Comparison of ENCODE assay signal across 9 mouse cellular contexts in the genomic region with DNA sequence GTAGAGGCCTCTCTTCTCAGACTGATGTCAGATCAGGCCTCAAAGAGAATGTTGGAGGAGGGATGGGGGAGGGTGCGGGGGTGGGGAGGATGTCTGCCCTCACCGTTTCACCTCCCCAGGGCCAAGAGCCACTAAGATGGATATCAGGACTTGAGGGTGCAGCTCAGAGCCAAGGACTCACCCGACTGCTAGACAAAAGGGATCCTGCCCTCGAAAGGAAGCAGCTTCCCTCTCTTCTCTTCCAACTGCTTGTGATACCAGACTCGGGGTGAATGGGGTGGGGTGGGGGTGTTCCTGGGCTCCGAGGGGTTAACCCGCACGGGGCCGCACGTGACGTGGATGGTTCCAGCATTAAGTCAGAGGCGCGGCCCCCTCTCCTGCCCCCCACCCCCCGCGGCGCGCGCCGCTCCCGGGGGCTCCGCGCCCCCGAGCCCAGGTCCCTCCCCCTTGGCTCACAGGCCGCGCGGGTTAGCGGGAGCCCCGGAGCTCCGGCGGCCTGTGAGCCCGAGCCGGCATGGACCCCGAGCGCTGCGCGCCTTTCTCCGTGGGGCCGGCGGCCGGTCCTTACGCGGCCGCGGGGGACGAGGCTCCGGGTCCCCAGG. TPM values are rescaled to one million over a fixed set of nuclear protein-coding genes. Genes with fewer than 3 reads are reported as not detected.
DNase-seq lines count a peak whose midpoint lies in the region; ATAC-seq lines count a peak whose summit lies in the region.
"Had no signal": no experiment of that assay in that cellular context is flagged by ENCODE, and none has a peak within 500 bp of the region (broad histone marks: within the 10 kb centered on the region; RNA-seq: fewer than 3 reads in every experiment).

A gene (plus strand): TSS at position 370 of the 602 bp plus-strand sequence.

- peaks cover 25% of the 10 kb centered on the region for H3K4me1 ChIP-seq in heart, embryonic 15.5 days (replicated peaks)
- H3K4me1 ChIP-seq in embryonic facial prominence, embryonic 10.5 days: peaks cover 57% of the 10 kb centered on the region
- H3K4me1 ChIP-seq in hindbrain, embryonic 16.5 days (ENCODE audit: control insufficient read depth, insufficient read depth, low read depth, low read length): peaks cover 8% of the 10 kb centered on the region
- H3K4me1 ChIP-seq in midbrain, embryonic 15.5 days: peaks cover 19% of the 10 kb centered on the region

- H3K9me3 ChIP-seq in heart, embryonic 15.5 days (replicated peaks): no peaks in the 10 kb centered on the region
- H3K9me3 ChIP-seq in embryonic facial prominence, embryonic 10.5 days: no peaks in the 10 kb centered on the region
- H3K9me3 ChIP-seq in hindbrain, embryonic 16.5 days (ENCODE audit: control insufficient read depth, low read length): no peaks in the 10 kb centered on the region
- H3K9me3 ChIP-seq in midbrain, embryonic 15.5 days: no peaks in the 10 kb centered on the region

- H3K27ac ChIP-seq in heart, embryonic 15.5 days: no peak within 1 kb of the TSS
- peak within 1 kb of the TSS; percentile 92 for H3K27ac ChIP-seq in embryonic facial prominence, embryonic 10.5 days (replicated peaks)
- no peak within 1 kb of the TSS for H3K27ac ChIP-seq in hindbrain, embryonic 16.5 days (ENCODE audit: low read depth, low read length)
- H3K27ac ChIP-seq in midbrain, embryonic 15.5 days: no peak within 1 kb of the TSS

- H3K27me3 ChIP-seq in heart, embryonic 15.5 days: peaks cover 97% of the 10 kb centered on the region
- H3K27me3 ChIP-seq in embryonic facial prominence, embryonic 10.5 days (replicated peaks; ENCODE audit: low read depth, poor library complexity, severe bottlenecking): peaks cover 98% of the 10 kb centered on the region
- peaks cover 54% of the 10 kb centered on the region for H3K27me3 ChIP-seq in hindbrain, embryonic 16.5 days (replicated peaks; ENCODE audit: control insufficient read depth, insufficient read depth, low read length)
- H3K27me3 ChIP-seq in midbrain, embryonic 15.5 days (replicated peaks): peaks cover 63% of the 10 kb centered on the region
- H3K27me3 ChIP-seq: CH12.LX had no signal

- H3K4me3 ChIP-seq in heart, embryonic 15.5 days: peak within 1 kb of the TSS; percentile 48
- H3K4me3 ChIP-seq in embryonic facial prominence, embryonic 10.5 days: peak within 1 kb of the TSS; percentile 71
- H3K4me3 ChIP-seq in hindbrain, embryonic 16.5 days (ENCODE audit: low read length): peak within 1 kb of the TSS; percentile 34
- H3K4me3 ChIP-seq in midbrain, embryonic 15.5 days: peak within 1 kb of the TSS; percentile 30

- H3K9ac ChIP-seq in heart, embryonic 15.5 days: peak within 1 kb of the TSS; percentile 41; the same call in 1 of the 2 replicates
- peak within 1 kb of the TSS; percentile 45 for H3K9ac ChIP-seq in hindbrain, embryonic 16.5 days (ENCODE audit: low read depth, low read length)
- H3K9ac ChIP-seq in midbrain, embryonic 15.5 days: peak within 1 kb of the TSS; percentile 10; the same call in 1 of the 2 replicates

- H3K36me3 ChIP-seq in heart, embryonic 15.5 days: no peaks in the 10 kb centered on the region
- peaks cover 6% of the 10 kb centered on the region; the same call in 1 of the 2 replicates for H3K36me3 ChIP-seq in embryonic facial prominence, embryonic 10.5 days (replicated peaks)
- H3K36me3 ChIP-seq in hindbrain, embryonic 16.5 days (ENCODE audit: control insufficient read depth, insufficient read depth, low read length): no peaks in the 10 kb centered on the region
- no peaks in the 10 kb centered on the region for H3K36me3 ChIP-seq in midbrain, embryonic 15.5 days (replicated peaks)

- WGBS in heart, embryonic 15.5 days: 2% methylated on average over 37 of the region's 46 CpGs
- under 1% methylated on average over 46 of the region's 46 CpGs for WGBS in embryonic facial prominence, embryonic 10.5 days
- WGBS in hindbrain, embryonic 16.5 days: 2% methylated on average over 25 of the region's 46 CpGs
- WGBS in midbrain, embryonic 15.5 days: under 1% methylated on average over 40 of the region's 46 CpGs

- ATAC-seq in heart, embryonic 15.5 days (replicated peaks; ENCODE audit: insufficient number of reproducible peaks, insufficient read depth, low FRiP score, low read depth): peak; percentile 29; the same call in 1 of the 2 replicates
- ATAC-seq in hindbrain, embryonic 16.5 days: 0 out of 2 replicates have a peak, but pooled peaks have one; percentile 16
- ATAC-seq in midbrain, embryonic 15.5 days (replicated peaks): peak; percentile 42

- DNase-seq in heart, adult 8-10 months (ENCODE audit: low spot score): no peak
- no peak for DNase-seq in embryonic facial prominence, embryonic 10.5 days (ENCODE audit: low spot score)
- DNase-seq in adrenal gland, adult (ENCODE audit: inconsistent age in 2 of 2, low spot score in 1 of 2): no peak
- DNase-seq in layer of hippocampus, adult 8-10 months (ENCODE audit: low spot score in 2 of 2): no peak
- no peak for DNase-seq in c-Kit-positive CD71-positive TER-119-positive erythroid progenitor cells, embryonic 14.5 days (ENCODE audit: low spot score)

- peak within 1 kb of the TSS; percentile 78 for H3K4me2 ChIP-seq in heart, embryonic 15.5 days
- H3K4me2 ChIP-seq in hindbrain, embryonic 16.5 days (ENCODE audit: low read length): peak within 1 kb of the TSS; percentile 59
- H3K4me2 ChIP-seq in midbrain, embryonic 15.5 days: peak within 1 kb of the TSS; percentile 53

RNA-seq across cellular contexts. Expression of the gene that starts here (rescaled TPM):
- polyA plus RNA-seq in heart, embryonic 15.5 days (2015; fragmentation: Nextera tagmentation; extraction: Ambion mirVana): 0.29 and 0.33 TPM in 2 replicates
- total RNA-seq in heart, adult 8-10 months (2022): not detected
- polyA plus RNA-seq in embryonic facial prominence, embryonic 10.5 days (2016; fragmentation: Nextera tagmentation; extraction: Ambion mirVana): 41.8 and 43.5 TPM in 2 replicates
- polyA plus RNA-seq in hindbrain, embryonic 16.5 days (2015; fragmentation: Nextera tagmentation; extraction: Ambion mirVana): 0.29 and 0.40 TPM in 2 replicates
- polyA plus RNA-seq in midbrain, embryonic 15.5 days (2015; fragmentation: Nextera tagmentation; extraction: Ambion mirVana): 1.0 and 1.2 TPM in 2 replicates
- 1 to 10 TPM in 1 of 4 experiments, under 1 TPM in 2, not detected in 1; 0.45 to 1.4 (median 0.83) TPM for total RNA-seq in layer of hippocampus, adult 8-10 months (2022)
- total RNA-seq: CH12.LX had no signal

Comparison
In these comparisons a context has a peak if more than half of its experiments do, and no peak if none do; other contexts are left out.
1. RNA of the gene that starts here (polyA plus RNA-seq): 41.8 to 43.5 TPM in embryonic facial prominence, embryonic 10.5 days; 1.0 to 1.2 TPM in midbrain, embryonic 15.5 days, 0.29 to 0.33 TPM in heart, embryonic 15.5 days and 0.29 to 0.40 TPM in hindbrain, embryonic 16.5 days; every median in the first group is over 10 times any median in the second.
2. Peak in ATAC-seq, H3K4me3 ChIP-seq, H3K9ac ChIP-seq and H3K4me2 ChIP-seq in heart, embryonic 15.5 days; RNA of the gene not detected or under 1 TPM.
3. Peak in ATAC-seq, H3K4me3 ChIP-seq, H3K9ac ChIP-seq and H3K4me2 ChIP-seq in hindbrain, embryonic 16.5 days; RNA of the gene not detected or under 1 TPM.
4. Peak in every context shown above with its lines, with median percentiles within 50 percentile points of each other: ATAC-seq, H3K4me2 ChIP-seq, H3K4me3 ChIP-seq and H3K9ac ChIP-seq.